Mouse (Mus musculus) midbrain, embryonic 16.5 days (tissue): ENCODE results near the gene Cyfip1. TPM values are rescaled to one million over a fixed set of nuclear protein-coding genes. Genes with fewer than 3 reads are reported as not detected.

Source experiments
- ATAC-seq: fragments of 200-750 bp; cut with Nextera tagmentation; 2 replicates; pipeline ENCODE4 v1.8.0; 2017; ENCODE audit warnings: moderate TSS enrichment
- H3K27ac ChIP-seq: fragments of 300-500 bp; sonication (generic); 2 replicates; pipeline ENCODE4 v1.5.1; 2014; ENCODE audit warnings: mild to moderate bottlenecking, low read length, mixed read lengths
- H3K27me3 ChIP-seq: fragments of 300-500 bp; sonication (generic); 2 replicates; pipeline ENCODE4 v1.6.1; 2014; ENCODE audit warnings: low read depth, low read length, mixed read lengths; ENCODE audit not compliant: control insufficient read depth, insufficient read depth
- H3K36me3 ChIP-seq: fragments of 300-500 bp; sonication (generic); 2 replicates; pipeline ENCODE4 v1.6.1; 2014; ENCODE audit warnings: mild to moderate bottlenecking, low read length, moderate library complexity, mixed read lengths; ENCODE audit not compliant: control insufficient read depth, insufficient read depth
- H3K4me1 ChIP-seq: fragments of 300-500 bp; sonication (generic); 2 replicates; pipeline ENCODE4 v1.6.1; 2014; ENCODE audit warnings: mild to moderate bottlenecking, low read length, mixed read lengths; ENCODE audit not compliant: control insufficient read depth, insufficient read depth
- H3K4me2 ChIP-seq: fragments of 300-500 bp; sonication (generic); 2 replicates; pipeline ENCODE4 v1.6.1; 2014; ENCODE audit warnings: mild to moderate bottlenecking, low read length, mixed read lengths
- H3K4me3 ChIP-seq: fragments of 300-500 bp; sonication (generic); 2 replicates; pipeline ENCODE4 v1.5.1; 2014; ENCODE audit warnings: low read depth, mild to moderate bottlenecking, low read length, moderate library complexity, mixed read lengths
- H3K9ac ChIP-seq: fragments of 300-500 bp; sonication (generic); 2 replicates; pipeline ENCODE4 v1.6.1; 2014; ENCODE audit warnings: low read depth, low read length, mixed read lengths
- H3K9me3 ChIP-seq: fragments of 300-500 bp; sonication (generic); replicated peaks from 2 replicates; pipeline ENCODE4 v1.6.1; 2014; ENCODE audit warnings: mild to moderate bottlenecking, low read length, mixed read lengths; ENCODE audit not compliant: control insufficient read depth, poor library complexity, severe bottlenecking
- WGBS: fragments of 180-500 bp; shearing (Covaris S2); extraction: QIAGEN DNeasy Blood & Tissue Kit; methylation state at CpG from one replicate; pipeline ENCODE4 v1.1.7; 2014; 5-methylcytosine and 5-hydroxymethylcytosine counted together
- polyA plus RNA-seq: library from polyadenylated mRNA; unstranded; fragments of >200 nt; fragmentation: Nextera tagmentation; extraction: Ambion mirVana; gene quantifications from 2 replicates; pipeline ENCODE4 v1.2.1, GENCODE M21; 2015

Cyfip1 gene
- polyA plus RNA-seq, 1 experiment from 2014 or later: 44.1 TPM

- ATAC-seq: no peak
Observed at GRCm38 (mm10) chr7:55974429-55974828, 132.9 kb downstream of the Cyfip1 start.

GRCm38 (mm10) chr7:55981511-55981910, 140.0 kb downstream of the Cyfip1 start:
- no peak overlapping the region for H3K4me3 ChIP-seq
- peaks cover 7% of the 10 kb centered on the region; the same call in 1 of the 2 replicates for H3K36me3 ChIP-seq
- no peak overlapping the region for H3K27ac ChIP-seq
- 91% methylated on average over 2 of the region's 2 CpGs for WGBS
- H3K4me2 ChIP-seq: no peak overlapping the region
- no peak overlapping the region for H3K9ac ChIP-seq
- H3K27me3 ChIP-seq: no peaks in the 10 kb centered on the region
- ATAC-seq: no peak
- H3K9me3 ChIP-seq: no peaks in the 10 kb centered on the region
- no peaks in the 10 kb centered on the region for H3K4me1 ChIP-seq

More at GRCm38 (mm10) chr7:55974429-55974828, 132.9 kb downstream of the Cyfip1 start:
- H3K4me1 ChIP-seq: no peaks in the 10 kb centered on the region
- no peaks in the 10 kb centered on the region for H3K27me3 ChIP-seq
- H3K27ac ChIP-seq: no peak overlapping the region
- no peak overlapping the region for H3K9ac ChIP-seq
- no peak overlapping the region for H3K4me3 ChIP-seq
- 95% methylated on average over 2 of the region's 2 CpGs for WGBS
- no peak overlapping the region for H3K4me2 ChIP-seq
- H3K9me3 ChIP-seq: no peaks in the 10 kb centered on the region
- H3K36me3 ChIP-seq: peaks cover 10% of the 10 kb centered on the region; the same call in 1 of the 2 replicates

Other genes starting within 250 kb of the Cyfip1 start
- 1.8 and 2.0 TPM in 2 replicates for gene Siglech, start 73.6 kb upstream of the Cyfip1 start, polyA plus RNA-seq
- 39.7 and 42.9 TPM in 2 replicates for gene Tubgcp5, start 47.6 kb upstream of the Cyfip1 start, polyA plus RNA-seq
- gene Nipa2, start 120.7 kb downstream of the Cyfip1 start, polyA plus RNA-seq: 33.4 and 34.6 TPM in 2 replicates
- 32.0 and 33.2 TPM in 2 replicates for gene Nipa1, start 178.2 kb downstream of the Cyfip1 start, polyA plus RNA-seq
- 51.5 and 53.1 TPM in 2 replicates for gene Herc2, start 208.5 kb downstream of the Cyfip1 start, polyA plus RNA-seq